8 mouse cellular contexts compared by ENCODE assay signal in the genomic region with DNA sequence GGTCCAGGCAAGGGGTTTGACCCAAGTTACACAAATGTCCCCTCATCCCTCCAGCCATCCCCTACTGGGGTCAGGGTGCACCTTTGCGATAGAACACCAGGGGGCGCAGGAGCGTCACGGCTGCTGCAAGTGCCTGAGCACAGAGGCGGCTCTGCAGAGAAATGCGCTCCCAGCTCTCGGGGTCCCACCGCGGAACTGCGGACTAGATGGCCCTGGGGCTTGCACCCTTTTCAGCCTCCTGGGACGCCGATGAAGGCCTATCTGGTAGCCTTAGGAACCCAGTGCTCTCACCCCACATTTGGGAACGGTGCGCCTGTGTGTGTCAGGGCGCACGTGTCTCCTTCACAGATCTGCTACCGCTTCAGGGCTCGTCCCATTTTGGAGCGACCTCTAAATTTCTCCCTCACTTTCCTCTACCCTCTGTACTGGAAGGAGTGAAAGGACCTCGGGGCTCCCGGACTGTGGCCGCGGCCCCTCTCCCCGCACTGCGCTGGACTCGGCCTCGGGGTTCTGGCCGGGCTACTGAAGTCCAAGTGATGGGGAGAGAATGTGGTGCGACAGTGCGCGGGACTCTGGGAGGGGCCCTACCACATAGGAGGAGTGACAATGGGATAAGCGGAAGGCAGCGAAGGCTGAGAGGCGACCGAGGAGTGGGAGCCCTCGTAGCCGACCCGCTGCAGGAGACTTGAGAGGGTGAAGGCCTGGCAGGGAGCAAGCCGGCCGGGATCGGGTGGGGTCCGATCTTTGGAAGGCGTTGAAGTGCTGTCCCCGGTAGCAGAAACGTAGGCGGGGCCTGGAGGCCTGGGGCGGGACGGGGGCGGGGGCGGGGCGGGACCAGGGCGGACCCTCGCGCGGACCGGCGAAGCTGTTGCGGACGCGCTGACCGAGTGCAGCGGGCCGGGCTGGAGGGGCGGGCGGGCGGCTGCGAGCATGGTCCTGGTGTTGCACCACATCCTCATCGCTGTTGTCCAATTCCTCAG. TPM values are rescaled to one million over a fixed set of nuclear protein-coding genes. Genes with fewer than 3 reads are reported as not detected.
DNase-seq lines count a peak whose midpoint lies in the region; ATAC-seq and TF ChIP-seq lines count a peak whose summit lies in the region.

No protein-coding gene starts in this region.

- under 1% methylated on average over 57 of the region's 68 CpGs for WGBS in hindbrain, postnatal 0 days
- WGBS in macrophage (ENCODE audit: missing documents): under 1% methylated on average over 67 of the region's 68 CpGs

- peak overlapping the region; percentile 76 for H3K27ac ChIP-seq in gastrocnemius, adult 2 months
- H3K27ac ChIP-seq in hindbrain, postnatal 0 days: no peak overlapping the region
- no peak overlapping the region for H3K27ac ChIP-seq in macrophage

- TF ChIP-seq CTCF in gastrocnemius, adult 2 months (IDR thresholded peaks at IDR 0.05): no peak; the same call in 1 of the 2 replicates
- TF ChIP-seq CTCF in hindbrain, postnatal 0 days (IDR thresholded peaks at IDR 0.05; ENCODE audit: low read depth): peak; percentile 99

- H3K4me3 ChIP-seq in gastrocnemius, adult 2 months: peak overlapping the region; percentile 69
- peak overlapping the region; percentile 52 for H3K4me3 ChIP-seq in hindbrain, postnatal 0 days (ENCODE audit: low read length)
- H3K4me3 ChIP-seq in macrophage (ENCODE audit: inconsistent target): peak overlapping the region; percentile 25; the same call in 1 of the 2 replicates

- no peaks in the 10 kb centered on the region for H3K9me3 ChIP-seq in hindbrain, postnatal 0 days (ENCODE audit: low read length)

- no peaks in the 10 kb centered on the region for H3K27me3 ChIP-seq in hindbrain, postnatal 0 days (ENCODE audit: insufficient read depth, low read length)

- peak overlapping the region; percentile 61 for H3K9ac ChIP-seq in hindbrain, postnatal 0 days (replicated peaks; ENCODE audit: low read length)

- H3K36me3 ChIP-seq in hindbrain, postnatal 0 days (ENCODE audit: insufficient read depth, low read length): no peaks in the 10 kb centered on the region
- no peaks in the 10 kb centered on the region for H3K36me3 ChIP-seq in macrophage (ENCODE audit: inconsistent target)

- H3K79me2 ChIP-seq in macrophage (ENCODE audit: inconsistent target): no peaks in the 10 kb centered on the region

- intact Hi-C loops in gastrocnemius, adult 2 months (cut with DNase I): loop anchor here (1.0 kb wide), 2 partner anchors 53 to 88 kb away; no protein-coding TSS in a partner anchor

- DNase-seq in WW6 (ENCODE audit: low read depth, low spot score): peak; percentile 63
- DNase-seq in cerebellum, postnatal 36 days: peak; percentile 85 to 88
- peak; percentile 91 for DNase-seq in gastrocnemius, adult 2 months
- DNase-seq in hindbrain, postnatal 0 days (ENCODE audit: low spot score): peak; percentile 90
- DNase-seq in left cerebral cortex, adult 18-20 months (ENCODE audit: low spot score in 2 of 2): peak; percentile 88 to 97
- peak; percentile 72 for DNase-seq in retina, postnatal 7 days (ENCODE audit: low read depth, low spot score)
- DNase-seq in urinary bladder, postnatal 10 days (ENCODE audit: low spot score): peak; percentile 73

- H3K4me1 ChIP-seq in hindbrain, postnatal 0 days (ENCODE audit: insufficient read depth, low read length): peaks cover 4% of the 10 kb centered on the region; the same call in 1 of the 2 replicates

- H3K4me2 ChIP-seq in hindbrain, postnatal 0 days (ENCODE audit: low read depth, low read length): peak overlapping the region; percentile 97

- ATAC-seq in hindbrain, postnatal 0 days: peak; percentile 85

RNA-seq across cellular contexts. Expression of gene Pde2a, which starts 29.2 kb away (rescaled TPM):
- 10 to 100 TPM; 21.2 to 28.5 TPM for total RNA-seq in gastrocnemius, adult 2 months (2021)
- 54.4 and 55.8 TPM in 2 replicates for total RNA-seq in hindbrain, postnatal 0 days (2014; rRNA removed)
- 26.7 and 27.1 TPM in 2 replicates for polyA plus RNA-seq in hindbrain, postnatal 0 days (2015; fragmentation: Nextera tagmentation; extraction: Ambion mirVana)
- total RNA-seq in left cerebral cortex, adult 18-20 months (2021): 100 to 1,000 TPM; 347 to 370 TPM
- 10 to 100 TPM in 11 of 26 experiments, 1 to 10 TPM in 15; 1.3 to 24.2 (median 8.1) TPM for total RNA-seq in macrophage (2018; cell fraction: chromatin; rRNA removed)
- total RNA-seq in macrophage (2018; cell fraction: cytosol; rRNA removed): 1 to 10 TPM in 13 of 26 experiments, under 1 TPM in 12, not detected in 1; 0.11 to 5.7 (median 1.0) TPM
- 1 to 10 TPM in 22 of 26 experiments, under 1 TPM in 2, not detected in 2; 0.56 to 8.7 (median 3.0) TPM for total RNA-seq in macrophage (2018; cell fraction: nucleus; rRNA removed)
- 2.0 to 6.1 TPM (median 3.1 TPM) in 3 replicates for polyA plus RNA-seq in macrophage (2018)

RNA-seq across cellular contexts. Expression of gene Gm45837, which starts 40.0 kb away (rescaled TPM):
- total RNA-seq in gastrocnemius, adult 2 months (2021): not detected
- total RNA-seq in hindbrain, postnatal 0 days (2014; rRNA removed): not detected in 2 replicates
- not detected in 2 replicates for polyA plus RNA-seq in hindbrain, postnatal 0 days (2015; fragmentation: Nextera tagmentation; extraction: Ambion mirVana)
- 1 to 10 TPM in 1 of 2 experiments, not detected in 1; 1.3 TPM for total RNA-seq in left cerebral cortex, adult 18-20 months (2021)
- total RNA-seq in macrophage (2018; cell fraction: chromatin; rRNA removed): 10 to 100 TPM in 8 of 26 experiments, 1 to 10 TPM in 17, not detected in 1; 1.9 to 22.7 (median 5.4) TPM
- total RNA-seq in macrophage (2018; cell fraction: cytosol; rRNA removed): 1 to 10 TPM in 18 of 26 experiments, under 1 TPM in 2, not detected in 6; 0.83 to 4.0 (median 2.2) TPM
- total RNA-seq in macrophage (2018; cell fraction: nucleus; rRNA removed): 1 to 10 TPM in 22 of 26 experiments, under 1 TPM in 2, not detected in 2; 0.34 to 9.1 (median 3.7) TPM
- 2.8 TPM in 1 of 3 replicates, not detected in the others for polyA plus RNA-seq in macrophage (2018)
